Mouse (Mus musculus) heart, adult 2 months (tissue): ENCODE measurements at regions not wholly inside any gene's neighbourhood (a gene's known extent, or its start where the extent isn't known, plus 50 kb on each side); places are given as distances from the start of the nearest gene placed in this dataset.

ENCODE experiments used
- CTCF ChIP-seq: fragments of 200-600 bp; IDR thresholded peaks from 2 replicates; pipeline ENCODE4 v1.8.1; 2022; ENCODE audit warnings: antibody characterized with exemption, mild to moderate bottlenecking, moderate library complexity
- EP300 ChIP-seq: fragments of 200-500 bp; IDR thresholded peaks from 2 replicates; pipeline ENCODE4 v1.6.1; 2011; ENCODE audit warnings: low read depth, low read length, control low read depth; ENCODE audit not compliant: insufficient read depth
- POLR2A ChIP-seq: fragments of 200-500 bp; IDR thresholded peaks from 2 replicates; pipeline ENCODE4 v1.6.1; 2011; ENCODE audit warnings: mild to moderate bottlenecking, low read depth, low read length, control low read depth; ENCODE audit not compliant: insufficient read depth

- TF ChIP-seq POLR2A = no peak
- TF ChIP-seq CTCF = no peak
- TF ChIP-seq EP300 = no peak
These were observed 156.2 kb downstream of the Trim29 start for GRCm38 (mm10) chr9:43466883-43467282.
